Mouse (Mus musculus): ENCODE data around the gene Pfpl. TPM values are rescaled to one million over a fixed set of nuclear protein-coding genes. Genes with fewer than 3 reads are reported as not detected.

The Pfpl gene
- polyA plus RNA-seq (2012; rRNA removed; ENCODE audit: low replicate concordance), result not detected in 2 replicates

GRCm38 (mm10) chr19:12427605-12428004, at the start of gene Pfpl:
Pfpl (plus strand) TSS chr19:12427905.

GRCm38 (mm10) chr19:12386979-12387378, 40.7 kb upstream of the Pfpl start, which contains the start of gene Olfr1440:
Olfr1440 (plus strand) TSS chr19:12387279.

DNA sequence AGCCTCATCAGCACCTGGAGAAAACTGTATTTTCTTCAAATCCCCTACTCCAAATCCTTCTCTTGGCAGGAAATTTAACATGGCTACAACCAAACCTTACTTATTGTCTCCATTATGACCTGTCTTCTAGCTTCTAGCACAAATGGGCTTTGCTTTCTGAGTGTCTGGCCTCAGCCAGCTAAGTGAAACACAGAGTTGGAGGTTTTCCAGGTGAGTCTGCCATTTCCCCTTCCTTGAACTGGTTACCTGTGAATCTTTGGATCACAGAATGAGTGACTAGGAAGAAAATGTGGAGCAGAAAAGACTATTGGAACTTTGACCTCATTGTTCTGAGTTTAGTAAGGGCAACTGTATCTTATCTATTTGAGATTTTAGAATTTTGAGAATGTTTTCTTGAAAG, 10.3 kb upstream of the Pfpl start, which contains the start of gene Olfr1441:
TSS of gene Olfr1441 (plus strand) at position 73 of the 400 bp plus-strand sequence.

DNA sequence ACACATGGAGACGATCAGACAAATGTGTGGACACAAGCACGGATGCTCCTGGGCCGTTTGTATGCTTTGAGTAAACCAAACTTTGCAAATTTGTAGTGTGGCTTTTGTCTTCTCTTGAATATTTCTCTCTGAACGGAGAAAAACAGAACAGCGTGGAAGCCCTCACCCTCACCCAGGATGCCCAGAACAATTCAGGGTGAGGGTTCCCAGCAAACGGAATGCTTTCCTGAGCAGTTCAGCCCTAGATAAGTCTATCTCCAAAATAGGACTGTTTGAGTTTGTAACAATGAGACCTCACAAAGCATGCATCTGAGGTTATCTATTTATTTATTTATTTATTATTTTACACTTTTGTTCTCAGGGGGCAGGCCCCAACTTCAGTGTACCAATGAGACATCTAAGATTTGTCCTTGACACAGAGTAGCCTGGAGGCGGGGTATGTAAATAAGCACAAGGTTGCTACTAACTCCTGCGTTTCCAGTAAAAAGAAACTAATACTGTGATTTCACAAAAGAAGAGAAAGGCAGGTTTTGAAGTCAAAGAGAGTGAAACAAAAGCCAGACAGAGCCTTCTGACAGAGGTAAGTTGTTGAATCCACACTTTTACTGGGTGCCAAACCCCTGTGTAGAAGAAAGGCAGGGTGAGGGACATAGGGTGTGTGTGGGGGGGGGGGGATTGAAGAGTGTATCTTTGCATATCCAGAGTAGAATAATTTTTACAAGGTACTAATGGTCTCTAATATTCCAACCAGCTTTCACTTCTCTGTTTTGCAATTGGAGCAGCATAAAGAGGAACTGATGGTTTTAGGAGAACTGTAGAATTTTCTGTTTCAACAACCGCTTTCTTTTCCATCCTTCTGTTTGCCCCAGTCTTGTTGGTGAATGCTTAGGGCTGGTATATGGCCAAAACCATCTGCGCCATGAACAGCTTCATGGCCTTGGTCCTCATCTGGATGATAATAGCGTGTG, 32.9 kb downstream of the Pfpl start, which contains the start of gene Mpeg1:
TSS of gene Mpeg1 (plus strand) at position 498 of the 968 bp plus-strand sequence.

Other genes starting within 250 kb of the Pfpl start
- not detected in 2 replicates for gene Olfr1431, start 227.3 kb upstream of the Pfpl start, polyA plus RNA-seq (2012; rRNA removed; ENCODE audit: low replicate concordance)
- gene Olfr1432, start 195.3 kb upstream of the Pfpl start, polyA plus RNA-seq (2012; rRNA removed; ENCODE audit: low replicate concordance), result not detected in 2 replicates
- not detected in 2 replicates for gene Olfr262, start 186.2 kb upstream of the Pfpl start, polyA plus RNA-seq (2012; rRNA removed; ENCODE audit: low replicate concordance)
- not detected in 2 replicates for gene Olfr235, start 166.9 kb upstream of the Pfpl start, polyA plus RNA-seq (2012; rRNA removed; ENCODE audit: low replicate concordance)
- not detected in 2 replicates for gene Olfr1434, start 148.1 kb upstream of the Pfpl start, polyA plus RNA-seq (2012; rRNA removed; ENCODE audit: low replicate concordance)
- not detected in 2 replicates for gene Olfr1436, start 128.8 kb upstream of the Pfpl start, polyA plus RNA-seq (2012; rRNA removed; ENCODE audit: low replicate concordance)
- not detected in 2 replicates for gene Olfr1437, start 102.8 kb upstream of the Pfpl start, polyA plus RNA-seq (2012; rRNA removed; ENCODE audit: low replicate concordance)
- gene Olfr1438-ps1, start 92.0 kb upstream of the Pfpl start, polyA plus RNA-seq (2012; rRNA removed; ENCODE audit: low replicate concordance), result not detected in 2 replicates
- gene Olfr1440, start 40.6 kb upstream of the Pfpl start, polyA plus RNA-seq (2012; rRNA removed; ENCODE audit: low replicate concordance), result not detected in 2 replicates
- gene Olfr1441, start 10.5 kb upstream of the Pfpl start, polyA plus RNA-seq (2012; rRNA removed; ENCODE audit: low replicate concordance), result not detected in 2 replicates
- gene Mpeg1, start 32.9 kb downstream of the Pfpl start, polyA plus RNA-seq (2012; rRNA removed; ENCODE audit: low replicate concordance), result 1.3 and 1.4 TPM in 2 replicates
- gene Dtx4, start 73.5 kb downstream of the Pfpl start, polyA plus RNA-seq (2012; rRNA removed; ENCODE audit: low replicate concordance), result 7.4 and 9.3 TPM in 2 replicates
- gene Fam111a, start 117.8 kb downstream of the Pfpl start, polyA plus RNA-seq (2012; rRNA removed; ENCODE audit: low replicate concordance), result 0.14 and 0.39 TPM in 2 replicates
- 0.05 TPM in 1 of 2 replicates, not detected in the other for gene Gm4952, start 172.1 kb downstream of the Pfpl start, polyA plus RNA-seq (2012; rRNA removed; ENCODE audit: low replicate concordance)
- gene Glyat, start 205.4 kb downstream of the Pfpl start, polyA plus RNA-seq (2012; rRNA removed; ENCODE audit: low replicate concordance), result not detected in 2 replicates
- gene Olfr1442, start 242.5 kb downstream of the Pfpl start, polyA plus RNA-seq (2012; rRNA removed; ENCODE audit: low replicate concordance), result not detected in 2 replicates

Measured in duodenum, adult 2 months (tissue).